Mouse (Mus musculus): ENCODE data around the gene Grb10.

Grb10 gene

DNA sequence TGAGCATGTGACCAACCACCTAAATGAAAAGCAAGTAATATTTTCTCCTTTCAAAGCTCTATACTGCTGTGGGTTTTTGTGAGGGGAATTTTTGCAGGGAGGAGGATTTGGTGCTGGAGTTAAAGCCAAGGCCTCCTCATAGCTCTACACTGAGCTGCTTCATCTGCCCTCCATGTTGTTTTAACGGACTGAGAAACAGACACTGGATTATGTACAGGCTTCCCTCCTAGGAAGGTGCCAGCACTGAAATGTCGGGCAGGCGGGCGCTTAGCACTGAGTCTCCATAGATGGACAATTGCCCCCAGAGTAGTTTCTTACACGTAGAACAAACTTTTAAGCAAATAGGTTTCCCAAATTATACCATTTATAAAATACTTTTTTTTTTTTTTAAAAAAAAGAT, 4.1 kb downstream of the Grb10 start:
- no peak for DNase-seq (ENCODE audit: low spot score in 2 of 2)

- DNase-seq (ENCODE audit: low spot score in 2 of 2): no peak
Observed at GRCm38 (mm10) chr11:12032831-12033230, 5.7 kb downstream of the Grb10 start.

GRCm38 (mm10) chr11:12026638-12027037, 11.8 kb downstream of the Grb10 start:
- DNase-seq (ENCODE audit: low spot score in 2 of 2): peak; percentile 39 to 56

DNA sequence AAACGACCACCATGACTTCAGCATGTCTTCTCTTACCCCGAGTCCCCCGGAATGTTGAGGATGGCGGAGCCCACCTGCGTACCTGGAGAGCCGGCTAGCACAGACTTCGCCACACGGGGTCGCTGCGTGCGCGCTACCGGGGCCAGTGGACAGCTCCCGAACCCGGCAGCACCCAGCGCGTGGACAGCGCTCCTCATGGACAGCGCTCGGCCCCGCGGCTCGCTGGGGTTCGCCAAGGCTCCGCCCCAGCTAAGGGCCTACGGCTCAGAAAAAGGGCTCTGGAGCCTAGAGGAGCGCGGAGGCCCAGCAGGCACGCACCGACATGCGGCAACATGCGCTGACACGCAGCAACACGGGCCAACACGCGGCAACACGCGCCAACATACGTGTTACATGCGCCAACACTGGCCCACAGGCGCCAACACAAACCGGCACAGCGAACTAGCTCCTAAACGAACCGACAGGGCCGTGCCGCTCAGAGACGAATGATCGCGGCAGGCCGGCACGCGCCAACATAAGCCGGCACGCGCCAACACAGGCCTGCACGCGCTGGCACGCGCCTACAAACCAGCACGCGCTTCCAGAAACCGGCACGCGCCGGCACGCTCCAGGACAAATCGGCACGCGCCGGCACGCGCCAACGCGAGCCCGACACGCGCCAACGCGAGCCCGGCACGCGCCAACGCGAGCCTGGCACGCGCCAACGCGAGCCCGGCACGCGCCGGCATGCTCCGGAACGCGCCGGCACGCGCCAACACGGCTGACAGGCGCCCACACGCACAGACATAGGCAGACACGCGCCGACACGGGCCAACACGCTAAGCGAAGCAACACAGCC, 12.5 kb downstream of the Grb10 start:
- peak; percentile 76 to 79 for DNase-seq (ENCODE audit: low spot score in 2 of 2)

GRCm38 (mm10) chr11:12025392-12025755, 13.1 kb downstream of the Grb10 start:
- no peak for DNase-seq (ENCODE audit: low spot score in 2 of 2)

DNA sequence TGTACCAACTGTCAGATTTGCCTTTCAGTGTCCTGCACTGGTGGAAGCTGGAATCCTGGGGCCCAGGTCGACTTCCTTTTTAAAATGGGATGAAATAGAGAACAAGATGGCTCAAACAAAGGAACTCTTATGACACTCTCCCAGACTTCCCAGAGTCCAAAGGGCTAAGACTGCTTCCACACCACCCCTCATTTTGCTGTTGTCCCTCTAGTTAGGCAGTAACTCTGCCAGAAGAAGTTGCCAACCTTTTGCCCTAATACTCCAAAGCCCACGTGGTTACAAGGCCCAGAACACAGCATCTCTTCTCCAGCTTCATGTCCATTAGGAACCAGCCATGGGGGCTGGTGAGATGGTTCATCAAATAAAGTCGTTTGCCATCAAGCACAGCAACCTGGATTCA, 15.4 kb downstream of the Grb10 start:
- no peak for DNase-seq (ENCODE audit: low spot score in 2 of 2)

GRCm38 (mm10) chr11:12019651-12020050, 18.8 kb downstream of the Grb10 start:
- no peak for DNase-seq (ENCODE audit: low spot score in 2 of 2)

DNA sequence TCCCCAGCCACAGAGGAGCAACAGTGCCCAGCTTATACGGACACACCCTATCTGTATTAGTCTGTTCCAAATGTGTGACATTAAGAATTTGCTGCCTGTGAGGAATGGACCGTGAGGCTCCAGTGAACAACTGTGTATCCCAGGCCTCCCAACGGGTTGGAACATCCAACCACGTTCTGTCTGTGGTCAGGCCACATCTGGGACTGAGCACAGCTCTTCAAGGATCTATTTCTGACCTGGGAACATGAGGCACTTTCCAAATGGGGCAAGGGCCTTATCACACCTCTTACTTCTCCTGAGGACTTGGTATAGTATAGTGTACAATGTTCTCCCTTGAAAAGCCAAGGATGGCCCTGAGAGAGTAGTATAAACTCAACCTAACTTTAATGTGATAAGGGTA, 19.9 kb downstream of the Grb10 start:
- DNase-seq (ENCODE audit: low spot score in 2 of 2): no peak

DNA sequence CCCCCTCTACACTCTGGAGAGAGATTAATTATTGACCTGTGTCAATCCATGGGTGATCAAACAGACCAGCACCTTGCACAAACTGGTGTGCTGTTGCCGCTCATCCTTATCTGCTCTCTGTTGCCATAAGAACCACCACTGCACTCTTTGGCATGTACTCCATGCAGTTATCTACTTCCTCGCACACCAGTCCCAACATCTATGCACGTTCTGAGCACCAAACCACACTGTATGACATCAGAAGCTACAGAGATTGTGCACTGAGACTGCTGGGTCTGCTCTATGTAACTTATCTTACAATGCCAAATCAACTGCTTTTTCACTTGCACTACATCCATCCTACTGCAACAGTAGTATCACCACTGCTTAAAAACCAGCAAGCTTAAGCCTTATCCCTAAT, 28.4 kb downstream of the Grb10 start:
- DNase-seq (ENCODE audit: low spot score in 2 of 2): no peak

DNA sequence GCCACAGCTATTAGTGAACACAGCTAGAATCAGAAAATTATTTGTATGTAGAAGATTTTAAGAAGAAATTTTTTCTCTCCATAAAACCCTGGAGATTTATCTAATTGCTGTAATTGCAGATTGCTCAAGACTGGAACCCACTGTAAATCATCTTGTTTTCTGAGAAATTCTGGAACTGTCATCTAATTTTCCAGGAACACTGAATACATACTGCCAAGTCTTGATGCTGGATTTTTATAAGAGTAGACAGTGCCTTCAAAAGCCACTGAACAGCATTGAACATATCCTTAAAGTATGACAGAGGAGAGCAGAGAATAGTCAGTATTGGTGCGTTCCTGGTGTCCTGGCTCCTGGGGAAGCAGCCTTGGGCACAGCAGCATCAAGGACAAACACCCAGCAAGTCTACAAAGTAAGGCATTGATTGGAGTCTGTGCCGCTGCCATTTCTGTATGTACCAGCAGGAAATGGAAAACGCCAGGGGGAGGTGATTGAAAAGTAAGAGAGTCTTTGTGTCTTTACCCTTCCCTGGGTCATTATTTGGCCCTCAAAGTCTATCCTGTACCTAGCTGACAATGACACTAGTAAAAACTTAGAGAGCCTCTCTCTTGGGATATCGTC, 38.1 kb downstream of the Grb10 start:
- no peak for DNase-seq (ENCODE audit: low spot score in 2 of 2)

- DNase-seq (ENCODE audit: low spot score in 2 of 2): no peak
Observed at GRCm38 (mm10) chr11:11998881-11999280, 39.6 kb downstream of the Grb10 start.

GRCm38 (mm10) chr11:11997045-11997444, 41.4 kb downstream of the Grb10 start:
- peak in 1 of 2 experiments; percentile 16 for DNase-seq (ENCODE audit: low spot score in 2 of 2)

- DNase-seq (ENCODE audit: low spot score in 2 of 2): no peak
Observed at GRCm38 (mm10) chr11:11995371-11995770, 43.1 kb downstream of the Grb10 start.

DNA sequence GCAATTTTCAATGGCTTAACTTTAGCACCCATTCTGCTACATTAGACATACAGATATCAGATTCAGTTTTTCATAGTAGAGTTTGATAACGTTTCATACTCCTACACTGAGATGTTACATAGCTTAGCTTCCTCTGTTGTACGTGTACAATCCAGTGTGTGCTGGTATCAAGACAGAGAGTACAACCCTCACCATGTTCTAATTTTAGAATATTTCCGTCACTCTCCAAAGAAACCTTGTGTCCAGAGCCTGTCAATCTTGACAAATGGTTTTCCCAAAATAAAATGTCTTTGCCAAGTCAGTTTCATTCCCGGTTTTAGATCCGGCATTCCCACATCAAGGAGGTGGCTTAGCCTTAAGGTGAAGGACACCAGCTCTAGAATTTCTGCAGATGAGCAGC, 44.7 kb downstream of the Grb10 start:
- DNase-seq (ENCODE audit: low spot score in 2 of 2): no peak

DNA sequence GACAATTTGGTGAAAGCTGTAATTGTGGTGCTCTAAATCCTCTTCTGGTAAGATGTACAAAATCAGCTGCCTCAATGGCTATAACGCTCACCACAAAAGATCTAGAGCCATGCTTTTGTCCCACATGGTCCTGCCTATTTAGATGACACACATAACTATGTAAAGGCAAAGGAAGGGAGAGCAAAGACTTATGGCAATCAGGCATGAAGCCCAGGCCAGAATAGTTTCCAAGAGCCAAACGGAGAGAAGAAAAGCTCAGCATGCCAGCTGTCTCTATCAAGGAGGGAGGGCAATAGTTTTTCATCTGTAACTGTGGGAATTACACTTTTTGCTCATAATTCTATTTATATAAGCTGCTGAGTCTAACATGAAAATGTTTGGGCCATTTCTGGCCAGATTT, 45.3 kb downstream of the Grb10 start:
- DNase-seq (ENCODE audit: low spot score in 2 of 2): no peak

DNA sequence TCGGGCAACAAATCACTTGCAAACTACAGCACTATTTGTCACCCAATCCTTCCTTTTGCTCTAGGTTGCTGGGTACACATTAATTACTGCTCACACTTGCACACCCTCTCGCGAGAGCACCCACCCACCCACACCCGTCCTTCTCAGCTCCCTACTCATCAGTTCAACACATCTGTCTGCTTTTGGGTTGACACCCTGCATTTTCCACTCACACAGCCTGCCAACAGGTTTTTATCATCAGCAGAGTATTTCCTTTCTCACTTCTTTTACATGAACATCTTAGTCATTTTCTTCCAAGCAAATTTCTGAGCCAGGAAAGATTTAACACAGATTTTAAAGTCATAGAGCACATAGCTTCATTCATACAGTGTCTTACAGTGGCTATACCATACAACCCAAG, 48.6 kb downstream of the Grb10 start:
- no peak for DNase-seq (ENCODE audit: low spot score in 2 of 2)

- no peak for DNase-seq (ENCODE audit: low spot score in 2 of 2)
Observed at GRCm38 (mm10) chr11:11987233-11987632, 51.2 kb downstream of the Grb10 start.

- DNase-seq (ENCODE audit: low spot score in 2 of 2): no peak
Observed at GRCm38 (mm10) chr11:11978611-11979197, 59.8 kb downstream of the Grb10 start.

DNA sequence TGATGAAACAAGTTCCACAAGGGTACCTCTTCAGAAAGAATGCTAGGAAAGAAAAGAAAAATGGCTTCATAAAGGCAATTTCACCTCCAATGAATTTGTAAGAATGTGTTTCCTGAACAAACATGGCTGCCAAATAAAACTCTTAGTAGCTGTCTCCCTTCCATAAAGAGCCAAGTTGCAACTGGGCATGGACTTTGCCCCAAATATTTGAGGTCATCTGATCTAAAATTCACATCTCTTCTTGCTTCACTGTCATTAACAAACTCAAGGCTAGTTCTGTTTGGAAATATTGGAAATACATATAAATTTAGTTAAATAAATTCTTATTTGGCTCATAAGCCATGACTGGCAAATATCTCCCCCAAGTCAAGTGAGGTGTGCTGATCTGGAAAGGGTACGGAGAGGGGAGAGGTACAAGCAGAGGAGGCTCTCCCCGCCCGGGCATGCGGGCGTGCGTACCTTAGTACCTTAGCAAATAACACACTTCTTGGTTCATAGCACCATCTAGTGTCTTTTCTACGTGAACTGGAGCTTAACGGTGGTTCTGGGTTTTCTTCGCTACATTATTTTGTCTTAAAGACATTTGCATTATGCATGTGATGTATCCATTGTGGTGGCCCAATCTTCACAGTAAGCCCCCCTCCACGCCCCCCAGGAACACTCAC, 63.8 kb downstream of the Grb10 start:
- DNase-seq (ENCODE audit: low spot score in 2 of 2): no peak

DNA sequence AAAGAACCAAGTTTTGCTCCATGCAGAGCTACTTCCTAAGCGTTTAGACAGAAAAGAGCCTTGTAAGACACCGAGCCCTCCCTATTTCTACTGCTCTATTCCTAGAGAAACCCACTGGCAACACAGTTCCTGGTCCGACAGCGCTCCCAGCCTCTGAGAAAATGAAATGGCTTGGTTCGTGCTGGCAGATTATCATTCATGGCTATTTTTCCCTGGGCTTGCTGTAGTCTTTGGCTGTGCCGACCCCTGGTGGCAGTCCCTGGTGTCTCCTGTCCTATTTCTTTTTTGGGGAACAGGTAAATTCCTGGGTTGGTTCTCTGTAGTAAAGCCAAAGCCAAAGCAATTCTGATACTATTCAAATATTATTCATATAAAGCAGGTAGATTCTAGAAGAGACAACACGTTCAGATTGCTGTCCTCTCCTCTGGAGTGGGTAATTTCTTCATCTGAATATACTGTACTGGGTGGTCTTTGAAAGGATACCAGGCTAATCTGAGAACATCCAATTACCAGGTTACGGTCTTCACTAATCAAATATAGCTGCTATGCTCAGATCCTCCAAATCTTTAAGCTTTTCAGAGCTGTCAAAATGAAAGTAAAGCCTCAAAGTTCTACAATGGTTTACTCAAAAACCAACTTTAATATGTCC, 65.0 kb downstream of the Grb10 start:
- peak; percentile 55 to 71 for DNase-seq (ENCODE audit: low spot score in 2 of 2)

DNA sequence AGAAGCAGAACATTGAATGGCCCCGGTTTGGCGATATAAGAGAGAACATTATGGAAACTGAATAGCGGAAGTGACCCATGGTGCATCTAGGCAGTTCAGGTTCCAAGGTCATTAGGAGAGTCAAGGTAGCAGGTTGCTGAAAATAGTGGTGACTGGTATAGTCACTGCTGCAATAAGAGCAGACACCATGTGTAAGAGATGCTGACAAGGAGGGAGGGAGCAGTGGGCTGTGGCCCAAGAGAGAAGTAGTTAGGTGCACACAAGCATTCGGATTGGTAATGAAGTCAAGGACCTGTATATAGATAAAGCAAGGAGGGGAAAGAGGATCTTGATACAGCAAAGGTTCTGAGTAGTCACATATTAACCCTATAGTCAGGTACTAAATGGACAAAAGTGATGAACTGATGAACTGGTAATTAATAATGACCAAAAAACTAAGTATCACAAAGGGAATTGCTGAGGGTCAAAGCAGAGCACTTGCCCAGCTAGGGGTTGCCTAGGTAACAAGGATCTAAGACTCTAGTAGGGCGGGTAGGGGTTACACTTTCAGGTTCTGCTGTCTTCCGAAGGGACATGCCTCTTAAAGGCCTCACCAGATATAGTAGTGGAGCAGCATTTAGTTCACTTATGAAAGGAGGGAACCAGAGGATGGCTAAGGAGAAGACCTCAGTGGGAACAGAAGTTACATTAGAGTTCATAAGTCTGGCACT, 65.9 kb downstream of the Grb10 start:
- DNase-seq (ENCODE audit: low spot score in 2 of 2): no peak

Measured in frontal cortex, postnatal 36 days (tissue).